Mouse (Mus musculus) spleen, adult 2 months (tissue): ENCODE measurements at regions not wholly inside any gene's neighbourhood (a gene's known extent, or its start where the extent isn't known, plus 50 kb on each side); places are given as distances from the start of the nearest gene placed in this dataset.

Experiments used
- CTCF ChIP-seq: fragments of 200-500 bp; IDR thresholded peaks from 2 replicates; pipeline ENCODE4 v1.5.1; 2011; ENCODE audit warnings: mild to moderate bottlenecking, inconsistent platforms; ENCODE audit not compliant: insufficient read depth, insufficient read length, insufficient replicate concordance; ENCODE audit errors: extremely low read depth
- POLR2A ChIP-seq: fragments of 200-500 bp; IDR thresholded peaks from 2 replicates; pipeline ENCODE4 v1.6.1; 2011; ENCODE audit warnings: low read depth, low read length, inconsistent platforms

- TF ChIP-seq CTCF (no peak), POLR2A (no peak)
These were observed 450.7 kb downstream of the Wdr11 start for GRCm38 (mm10) chr7:130042296-130042910.
